Mouse (Mus musculus) heart, embryonic 13.5 days (tissue): ENCODE data around the gene Sult6b2. TPM values are rescaled to one million over a fixed set of nuclear protein-coding genes. Genes with fewer than 3 reads are reported as not detected.

Source experiments
- ATAC-seq: fragments of 200-750 bp; cut with Nextera tagmentation; 2 replicates; pipeline ENCODE4 v1.8.0; 2017; ENCODE audit warnings: moderate TSS enrichment; ENCODE audit not compliant: insufficient number of reproducible peaks, low FRiP score, low TSS enrichment; ENCODE audit errors: extremely low read depth
- H3K27ac ChIP-seq: fragments of 300-500 bp; sonication (generic); replicated peaks from 2 replicates; pipeline ENCODE4 v1.5.1; 2015; ENCODE audit warnings: moderate library complexity, mild to moderate bottlenecking, inconsistent platforms
- H3K27me3 ChIP-seq: fragments of 300-500 bp; sonication (generic); replicated peaks from 2 replicates; pipeline ENCODE4 v1.6.1; 2015; ENCODE audit warnings: mild to moderate bottlenecking, inconsistent platforms
- H3K36me3 ChIP-seq: fragments of 300-500 bp; sonication (generic); 2 replicates; pipeline ENCODE4 v1.6.1; 2015; ENCODE audit warnings: mild to moderate bottlenecking, inconsistent platforms
- H3K4me1 ChIP-seq: fragments of 300-500 bp; sonication (generic); 2 replicates; pipeline ENCODE4 v1.6.1; 2015; ENCODE audit warnings: inconsistent platforms
- H3K4me2 ChIP-seq: fragments of 300-500 bp; sonication (generic); 2 replicates; pipeline ENCODE4 v1.6.1; 2015; ENCODE audit warnings: inconsistent platforms, mild to moderate bottlenecking, moderate library complexity
- H3K4me3 ChIP-seq: fragments of 300-500 bp; sonication (generic); 2 replicates; pipeline ENCODE4 v1.5.1; 2015; ENCODE audit warnings: moderate library complexity, mild to moderate bottlenecking, inconsistent platforms
- H3K9ac ChIP-seq: fragments of 300-500 bp; sonication (generic); 2 replicates; pipeline ENCODE4 v1.6.1; 2015; ENCODE audit warnings: inconsistent platforms, mild to moderate bottlenecking, moderate library complexity
- H3K9me3 ChIP-seq: fragments of 300-500 bp; sonication (generic); 2 replicates; pipeline ENCODE4 v1.6.1; 2016; ENCODE audit warnings: inconsistent platforms
- WGBS: fragments of 180-500 bp; shearing (Covaris S2); methylation state at CpG from one replicate; pipeline ENCODE4 v1.1.7; 2015; ENCODE audit warnings: mixed read lengths; 5-methylcytosine and 5-hydroxymethylcytosine counted together
- polyA plus RNA-seq: library from polyadenylated mRNA; unstranded; fragments of >200 nt; fragmentation: Nextera tagmentation; extraction: Ambion mirVana; gene quantifications from 2 replicates; pipeline ENCODE4 v1.2.1, GENCODE M21; 2015

Sult6b2 gene
- polyA plus RNA-seq, 1 experiment from 2014 or later, result 0.07 TPM

DNA sequence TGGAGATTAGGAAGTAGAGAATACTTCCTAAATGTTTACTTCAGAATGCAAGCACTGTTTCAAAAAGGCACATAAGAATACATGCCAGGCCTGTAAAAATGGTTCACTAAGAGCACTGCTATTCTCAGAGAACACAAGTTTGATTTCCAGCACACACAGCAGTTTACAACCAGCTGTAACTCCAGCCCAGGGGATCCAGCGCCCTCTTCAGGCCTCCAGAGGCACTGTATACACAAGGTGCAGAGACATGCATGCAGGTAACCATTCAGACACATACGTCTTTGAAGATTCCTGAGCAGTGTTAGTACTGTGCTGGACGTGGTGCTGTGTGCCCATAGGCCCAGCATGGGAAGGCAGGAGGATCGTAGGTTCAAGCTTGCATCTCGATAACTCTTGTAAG, 30.7 kb downstream of the Sult6b2 start:
- Histone ChIP-seq H3K27ac (no peak overlapping the region), H3K9me3 (no peaks in the 10 kb centered on the region), H3K27me3 (no peaks in the 10 kb centered on the region), H3K4me1 (peaks cover 31% of the 10 kb centered on the region), H3K4me3 (no peak overlapping the region), H3K36me3 (peaks cover 75% of the 10 kb centered on the region), H3K4me2 (no peak overlapping the region), H3K9ac (no peak overlapping the region)
- no peak for ATAC-seq
- 89% methylated on average over 5 of the region's 5 CpGs for WGBS

DNA sequence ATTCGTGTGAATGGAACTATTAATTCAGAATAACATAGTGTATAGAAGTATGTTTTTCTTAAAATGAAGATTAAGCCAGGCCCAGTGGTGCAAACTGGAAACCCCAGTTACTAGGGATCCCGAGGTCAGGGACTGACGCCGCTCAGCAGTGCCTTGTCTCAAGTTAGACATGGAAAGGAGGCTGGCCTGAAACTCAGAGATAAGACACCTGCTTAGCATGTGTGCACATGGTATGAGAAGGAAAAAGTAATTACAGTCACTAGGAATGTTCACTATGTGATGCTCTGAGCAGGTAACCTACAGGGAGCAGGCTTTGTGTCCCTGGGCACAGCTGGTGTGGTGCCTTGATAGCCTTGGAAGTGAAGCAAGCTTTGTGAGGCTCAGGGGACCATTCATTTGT, 32.7 kb downstream of the Sult6b2 start:
- Histone ChIP-seq H3K4me3 (no peak overlapping the region), H3K36me3 (peaks cover 90% of the 10 kb centered on the region), H3K9me3 (no peaks in the 10 kb centered on the region), H3K4me2 (no peak overlapping the region), H3K27ac (no peak overlapping the region), H3K4me1 (peaks cover 22% of the 10 kb centered on the region), H3K9ac (no peak overlapping the region), H3K27me3 (no peaks in the 10 kb centered on the region)
- WGBS, result 74% methylated on average over 4 of the region's 4 CpGs
- ATAC-seq, result no peak

DNA sequence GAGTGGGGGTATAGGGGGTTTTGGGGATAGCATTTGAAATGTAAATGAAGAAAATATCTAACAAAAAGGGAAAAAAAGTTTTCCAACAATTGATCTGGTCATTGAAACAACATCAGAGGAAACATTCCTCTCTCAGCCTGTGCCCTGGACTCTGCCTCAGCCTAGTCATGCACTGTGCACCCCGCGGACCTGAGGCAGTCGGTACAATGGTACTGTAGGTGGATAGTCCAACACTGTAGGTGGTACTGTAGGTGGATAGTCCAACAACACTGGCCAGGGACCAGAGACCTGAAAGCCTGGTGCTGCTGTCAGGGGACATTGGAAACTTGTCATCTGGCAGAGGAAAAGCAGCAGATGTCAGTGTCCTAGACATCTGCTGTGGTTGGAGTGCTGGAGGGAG, 34.4 kb downstream of the Sult6b2 start:
- no peak overlapping the region for H3K4me3 ChIP-seq
- H3K27me3 ChIP-seq, result no peaks in the 10 kb centered on the region
- 91% methylated on average over 3 of the region's 3 CpGs for WGBS
- H3K9ac ChIP-seq, result no peak overlapping the region
- H3K9me3 ChIP-seq, result no peaks in the 10 kb centered on the region
- no peak overlapping the region for H3K4me2 ChIP-seq
- peaks cover 18% of the 10 kb centered on the region for H3K4me1 ChIP-seq
- peaks cover 96% of the 10 kb centered on the region for H3K36me3 ChIP-seq
- H3K27ac ChIP-seq, result no peak overlapping the region
- ATAC-seq, result no peak

DNA sequence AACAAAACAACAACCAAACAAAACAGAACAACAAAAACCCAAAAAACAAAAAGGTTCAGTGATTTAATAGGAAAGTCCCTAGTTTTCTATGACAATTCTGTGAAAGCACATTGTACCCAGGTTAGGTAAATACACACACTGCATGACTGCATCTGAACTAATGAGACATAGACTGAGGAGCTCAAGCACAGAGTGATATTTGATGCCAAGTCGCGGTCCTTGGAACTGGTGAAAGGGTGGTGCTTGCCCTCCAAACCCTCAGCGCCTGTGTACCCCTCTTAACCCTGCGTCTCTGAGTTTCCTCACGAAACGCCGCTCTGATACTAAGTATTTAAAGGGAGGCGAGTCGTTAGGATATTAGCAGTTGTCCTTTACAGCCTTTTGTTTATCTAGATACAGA, 37.0 kb downstream of the Sult6b2 start:
- 84% methylated on average over 9 of the region's 9 CpGs for WGBS
- no peak for ATAC-seq

DNA sequence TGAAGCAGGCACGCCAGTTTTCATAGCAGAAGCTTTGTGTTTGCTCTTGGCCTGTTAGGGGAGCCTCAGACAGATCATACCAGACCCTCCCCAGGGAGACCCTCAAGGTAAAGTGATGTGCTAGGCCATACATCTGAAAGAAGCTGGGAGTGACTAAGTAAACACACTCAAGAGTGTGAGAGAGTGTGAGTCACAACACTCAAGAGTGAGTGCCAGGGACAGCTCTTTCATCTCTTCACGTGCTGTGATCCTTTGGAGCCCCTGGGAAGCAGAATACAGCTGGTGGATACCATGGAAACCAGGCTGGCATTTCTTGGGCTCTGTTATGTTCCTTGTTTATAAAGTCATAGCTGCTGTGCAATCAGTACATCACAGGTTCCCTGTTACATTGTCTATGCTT, 39.4 kb downstream of the Sult6b2 start:
- H3K27me3 ChIP-seq, result no peaks in the 10 kb centered on the region
- no peak for ATAC-seq
- no peaks in the 10 kb centered on the region for H3K9me3 ChIP-seq
- no peak overlapping the region for H3K27ac ChIP-seq
- H3K4me3 ChIP-seq, result no peak overlapping the region
- WGBS, result 80% methylated on average over 2 of the region's 2 CpGs
- peaks cover 22% of the 10 kb centered on the region for H3K4me1 ChIP-seq
- H3K9ac ChIP-seq, result no peak overlapping the region
- no peak overlapping the region for H3K4me2 ChIP-seq
- peaks cover 78% of the 10 kb centered on the region for H3K36me3 ChIP-seq

More for the DNA sequence above, 37.0 kb downstream of the Sult6b2 start:
- H3K36me3 ChIP-seq, result peaks cover 89% of the 10 kb centered on the region
- H3K27ac ChIP-seq, result no peak overlapping the region
- no peak overlapping the region for H3K9ac ChIP-seq
- no peaks in the 10 kb centered on the region for H3K9me3 ChIP-seq
- peaks cover 18% of the 10 kb centered on the region for H3K4me1 ChIP-seq
- no peak overlapping the region for H3K4me2 ChIP-seq
- H3K4me3 ChIP-seq, result no peak overlapping the region
- H3K27me3 ChIP-seq, result no peaks in the 10 kb centered on the region

DNA sequence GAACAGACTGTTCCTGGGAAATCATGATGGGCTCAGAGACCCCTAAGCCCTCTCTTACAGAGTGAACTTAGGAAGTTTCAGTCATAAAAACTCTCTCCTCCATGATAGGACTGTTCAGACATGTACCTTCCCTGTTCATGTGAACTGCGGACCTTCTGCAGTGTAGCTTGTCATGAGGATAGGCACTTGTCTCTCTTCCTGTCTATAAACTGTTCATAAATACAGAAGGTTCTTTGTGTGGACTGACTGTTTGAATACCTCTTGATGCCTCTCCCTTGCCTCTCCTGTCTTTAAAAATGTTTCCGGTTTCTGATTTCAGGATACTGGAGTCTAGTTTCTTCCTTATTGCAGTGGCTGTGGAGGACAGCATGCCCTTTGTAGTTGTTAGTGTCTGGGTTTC, 44.7 kb downstream of the Sult6b2 start:
- 85% methylated on average over 2 of the region's 2 CpGs for WGBS

DNA sequence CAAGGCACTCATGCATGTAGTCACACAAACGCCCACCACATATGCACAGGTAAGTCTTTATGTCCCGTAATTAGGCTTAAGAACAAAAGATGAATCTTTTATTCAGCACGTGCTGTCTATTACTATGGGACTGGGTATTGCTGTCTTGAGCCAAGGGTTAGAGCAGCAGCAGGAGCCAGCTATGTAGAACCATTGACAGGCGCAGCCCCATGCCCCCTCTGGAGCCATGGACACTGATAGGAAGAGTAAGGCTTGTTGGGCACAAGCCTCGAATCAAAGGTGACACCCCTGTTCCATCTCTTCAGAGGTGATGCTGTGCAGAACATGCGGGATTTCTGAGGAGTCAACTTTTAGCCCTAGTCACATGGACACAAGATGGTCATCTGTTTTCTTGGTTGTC, 45.7 kb downstream of the Sult6b2 start:
- Histone ChIP-seq H3K4me2 (peak overlapping the region; percentile 83), H3K4me1 (peaks cover 45% of the 10 kb centered on the region), H3K27ac (peak overlapping the region; percentile 92), H3K9me3 (no peaks in the 10 kb centered on the region), H3K9ac (peak overlapping the region; percentile 95; the same call in 1 of the 2 replicates), H3K27me3 (peaks cover 4% of the 10 kb centered on the region; the same call in 1 of the 2 replicates), H3K36me3 (peaks cover 31% of the 10 kb centered on the region), H3K4me3 (peak overlapping the region; percentile 91)
- ATAC-seq, result no peak
- WGBS, result 84% methylated on average over 6 of the region's 6 CpGs

More for the DNA sequence above, 44.7 kb downstream of the Sult6b2 start:
- Histone ChIP-seq H3K27me3 (no peaks in the 10 kb centered on the region), H3K36me3 (peaks cover 41% of the 10 kb centered on the region), H3K4me1 (peaks cover 41% of the 10 kb centered on the region), H3K9me3 (no peaks in the 10 kb centered on the region), H3K4me3 (0 out of 2 replicates have a peak overlapping the region, but pooled peaks have one; percentile 91), H3K4me2 (peak overlapping the region; percentile 83), H3K27ac (no peak overlapping the region), H3K9ac (0 out of 2 replicates have a peak overlapping the region, but pooled peaks have one; percentile 39)
- no peak for ATAC-seq

DNA sequence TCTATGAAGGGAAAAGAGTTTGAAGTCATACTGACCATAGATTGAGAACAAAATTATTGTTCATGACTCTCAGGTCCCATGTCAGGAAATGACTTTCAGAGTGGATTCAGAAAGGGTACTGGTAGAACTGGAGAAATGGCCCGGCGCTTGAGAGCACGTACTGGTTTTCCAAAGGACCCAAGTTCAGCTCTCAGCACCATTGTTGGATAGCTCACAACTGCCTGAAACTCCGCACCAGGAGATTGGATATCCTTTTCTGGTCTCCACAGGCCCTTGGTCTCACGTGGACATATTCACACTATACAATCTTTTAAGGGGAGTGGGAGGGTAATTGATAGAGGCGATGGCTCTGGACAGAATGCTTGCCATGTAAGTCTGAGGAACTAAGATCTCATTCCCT, 46.3 kb downstream of the Sult6b2 start:
- no peak for ATAC-seq
- Histone ChIP-seq H3K9ac (peak overlapping the region; percentile 95), H3K4me3 (peak overlapping the region; percentile 91), H3K36me3 (peaks cover 29% of the 10 kb centered on the region), H3K4me1 (peaks cover 46% of the 10 kb centered on the region), H3K27me3 (peaks cover 9% of the 10 kb centered on the region), H3K9me3 (no peaks in the 10 kb centered on the region), H3K27ac (peak overlapping the region; percentile 92), H3K4me2 (peak overlapping the region; percentile 83)
- 72% methylated on average over 6 of the region's 6 CpGs for WGBS

DNA sequence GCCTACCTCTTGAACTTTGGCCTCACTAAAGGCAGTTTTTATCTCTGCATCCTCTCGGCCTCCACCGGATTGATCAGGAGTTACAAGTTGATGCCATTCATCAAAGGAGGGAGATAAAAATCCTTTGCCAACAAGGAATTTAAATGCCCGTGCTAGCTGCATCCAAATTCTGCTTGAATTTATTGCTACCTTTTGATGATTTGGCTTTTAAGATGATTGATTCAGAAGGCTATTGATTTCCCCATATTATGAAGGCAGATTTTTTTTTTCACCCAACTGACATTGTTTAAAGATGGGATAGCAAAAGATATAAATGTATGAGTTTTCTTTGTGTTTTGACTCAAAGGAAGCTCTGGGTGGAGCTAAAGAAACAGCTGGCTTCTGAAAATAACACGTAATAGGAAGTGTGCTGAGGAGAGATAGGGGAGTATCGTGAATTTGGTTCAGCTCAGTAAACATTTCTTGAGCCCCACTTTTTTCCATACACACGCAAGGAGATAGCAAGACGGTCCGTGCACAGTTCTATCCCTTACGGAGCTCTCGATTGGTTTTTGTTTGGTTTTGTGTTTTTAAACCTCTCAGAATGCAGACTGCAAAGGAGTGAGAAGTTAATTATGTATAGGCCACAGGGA, 46.9 kb downstream of the Sult6b2 start:
- peak overlapping the region; percentile 92 for H3K27ac ChIP-seq
- peaks cover 27% of the 10 kb centered on the region for H3K36me3 ChIP-seq
- H3K27me3 ChIP-seq, result peaks cover 11% of the 10 kb centered on the region
- H3K4me1 ChIP-seq, result peaks cover 52% of the 10 kb centered on the region
- peak overlapping the region; percentile 95 for H3K9ac ChIP-seq
- H3K4me3 ChIP-seq, result peak overlapping the region; percentile 91
- no peaks in the 10 kb centered on the region for H3K9me3 ChIP-seq
- no peak for ATAC-seq
- peak overlapping the region; percentile 83 for H3K4me2 ChIP-seq
- WGBS, result 26% methylated on average over 10 of the region's 10 CpGs

DNA sequence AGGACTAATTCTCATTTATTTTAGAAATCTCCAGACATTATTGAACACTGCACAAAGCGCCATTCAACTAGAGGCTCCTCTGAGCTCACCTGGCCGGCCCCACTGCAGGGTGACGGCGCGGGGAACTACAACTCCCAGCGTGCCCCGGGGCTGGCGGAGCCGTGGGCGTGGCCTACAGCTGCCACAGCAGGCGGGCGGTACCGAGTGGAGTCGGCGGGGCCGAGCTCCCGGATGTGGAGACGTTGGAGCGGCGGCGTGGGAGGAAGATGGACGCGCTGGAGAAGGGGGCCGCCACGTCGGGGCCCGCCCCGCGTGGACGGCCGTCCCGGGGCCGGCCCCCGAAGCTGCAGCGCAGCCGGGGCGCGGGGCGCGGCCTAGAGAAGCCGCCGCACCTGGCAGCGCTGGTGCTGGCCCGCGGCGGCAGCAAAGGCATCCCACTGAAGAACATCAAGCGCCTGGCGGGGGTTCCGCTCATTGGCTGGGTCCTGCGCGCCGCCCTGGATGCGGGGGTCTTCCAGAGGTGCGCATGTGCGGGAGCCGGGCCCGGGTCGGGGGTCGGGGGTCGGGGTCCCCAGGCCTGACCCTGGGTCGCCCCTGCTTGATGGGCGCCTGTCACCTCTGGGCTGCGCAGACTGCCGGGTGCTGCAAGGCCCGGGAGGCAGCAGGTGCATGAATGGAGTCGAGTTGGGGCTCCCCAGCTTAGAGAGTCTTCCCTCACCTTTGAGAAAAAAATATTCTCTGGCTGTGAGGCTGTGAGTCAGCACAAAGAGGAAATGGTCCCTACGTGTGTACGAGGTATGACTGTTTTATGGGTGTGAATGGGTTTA, 47.6 kb downstream of the Sult6b2 start, which contains the start of gene Cmas:
TSS of gene Cmas (plus strand) at position 180 of the 827 bp plus-strand sequence.
- peak; percentile 94 for ATAC-seq
- H3K27me3 ChIP-seq, result peaks cover 11% of the 10 kb centered on the region
- H3K36me3 ChIP-seq, result peaks cover 24% of the 10 kb centered on the region
- H3K9me3 ChIP-seq, result no peaks in the 10 kb centered on the region
- H3K4me2 ChIP-seq, result peak within 1 kb of the TSS; percentile 83
- peaks cover 50% of the 10 kb centered on the region for H3K4me1 ChIP-seq
- H3K9ac ChIP-seq, result peak within 1 kb of the TSS; percentile 95
- peak within 1 kb of the TSS; percentile 92 for H3K27ac ChIP-seq
- peak within 1 kb of the TSS; percentile 91 for H3K4me3 ChIP-seq
- under 1% methylated on average over 68 of the region's 68 CpGs for WGBS

DNA sequence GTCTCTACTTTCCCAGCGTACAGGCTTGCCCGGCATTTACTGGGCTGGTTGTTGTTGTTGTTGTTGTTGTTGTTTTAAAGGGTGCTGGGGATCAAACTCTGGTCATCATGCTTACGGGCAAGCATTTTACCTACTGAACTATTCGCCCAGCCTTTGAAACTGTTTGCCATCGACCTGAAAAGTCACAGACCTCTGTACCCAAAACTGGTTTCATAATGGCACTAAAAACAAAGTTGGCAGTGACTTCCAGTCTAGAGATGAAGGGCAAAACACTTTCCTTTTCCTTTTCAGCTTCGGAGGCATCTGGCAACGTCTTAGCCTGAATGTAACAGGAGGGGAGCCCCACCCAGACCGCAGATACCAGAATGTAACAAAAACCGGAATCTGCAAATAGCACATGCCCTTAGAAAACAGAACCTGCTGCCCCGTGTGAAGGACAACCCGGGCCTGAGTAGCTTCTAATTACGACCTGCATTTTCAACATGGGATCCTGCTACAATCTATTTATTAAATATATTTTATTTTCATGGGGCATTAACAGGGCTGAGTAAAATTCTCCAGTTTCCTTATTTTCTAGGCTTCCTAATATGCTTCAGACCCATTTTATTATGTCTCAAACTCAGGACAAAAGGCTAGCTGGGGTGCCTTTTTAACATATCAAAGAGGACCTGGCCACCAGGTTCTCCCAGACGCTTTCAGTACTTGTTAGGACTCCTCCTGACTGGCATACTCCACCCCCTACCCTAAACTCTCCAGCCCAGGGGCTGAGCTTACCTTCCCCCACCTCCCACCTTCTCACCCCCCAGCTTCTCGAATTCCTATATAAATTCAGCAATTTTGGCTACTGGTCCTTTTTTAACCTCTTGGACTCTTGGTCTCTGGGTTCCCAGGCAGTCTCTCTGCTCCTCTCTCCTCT, 51.7 kb downstream of the Sult6b2 start:
- H3K9me3 ChIP-seq, result no peaks in the 10 kb centered on the region
- no peaks in the 10 kb centered on the region for H3K36me3 ChIP-seq
- no peak overlapping the region for H3K4me2 ChIP-seq
- 42% methylated on average over 14 of the region's 14 CpGs for WGBS
- no peak overlapping the region for H3K4me3 ChIP-seq
- peaks cover 11% of the 10 kb centered on the region for H3K27me3 ChIP-seq
- peaks cover 31% of the 10 kb centered on the region for H3K4me1 ChIP-seq
- no peak for ATAC-seq
- H3K9ac ChIP-seq, result no peak overlapping the region
- H3K27ac ChIP-seq, result no peak overlapping the region
